Mouse (Mus musculus) testis, postnatal 10 days (tissue): ENCODE results near the gene Lcn5.
A peak's percentile ranks its signal among the peaks of the same experiment; 100 is the strongest.

Experiments used
- DNase-seq: peaks from one replicate; pipeline ENCODE4 v3.0.0; 2021; ENCODE audit warnings: low spot score

Gene Lcn5

GRCm38 (mm10) chr2:25657652-25658051, at the start of gene Lcn5:
TSS of gene Lcn5 (plus strand) at chr2:25657952.
- no peak for DNase-seq

GRCm38 (mm10) chr2:25608671-25609070, 49.1 kb upstream of the Lcn5 start:
- DNase-seq, result no peak

DNA sequence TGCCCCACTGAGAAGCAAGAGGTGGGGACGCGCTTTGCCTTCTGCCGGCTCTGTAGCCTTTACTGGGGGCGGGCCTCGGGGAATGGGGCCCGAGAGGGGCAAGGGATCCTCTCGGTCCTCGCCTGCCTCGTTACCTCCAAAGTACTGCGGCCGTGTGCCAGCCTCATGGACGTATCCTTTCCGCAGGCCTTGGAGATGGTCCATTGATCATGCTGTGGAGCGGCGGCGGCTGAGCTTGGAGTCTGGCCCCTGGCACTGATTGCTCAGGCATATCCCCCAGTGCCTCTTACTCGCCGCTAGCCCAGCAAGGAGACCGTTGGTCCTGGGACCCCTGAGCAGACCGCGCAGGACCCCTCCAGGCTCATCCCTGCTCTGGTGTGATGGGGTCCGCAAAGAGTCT, 41.4 kb upstream of the Lcn5 start:
- DNase-seq, result no peak

- DNase-seq, result no peak
Observed at GRCm38 (mm10) chr2:25617578-25617977, 40.2 kb upstream of the Lcn5 start, which contains the start of gene Ccdc183. TSS of gene Ccdc183 (minus strand) at chr2:25617678.

DNA sequence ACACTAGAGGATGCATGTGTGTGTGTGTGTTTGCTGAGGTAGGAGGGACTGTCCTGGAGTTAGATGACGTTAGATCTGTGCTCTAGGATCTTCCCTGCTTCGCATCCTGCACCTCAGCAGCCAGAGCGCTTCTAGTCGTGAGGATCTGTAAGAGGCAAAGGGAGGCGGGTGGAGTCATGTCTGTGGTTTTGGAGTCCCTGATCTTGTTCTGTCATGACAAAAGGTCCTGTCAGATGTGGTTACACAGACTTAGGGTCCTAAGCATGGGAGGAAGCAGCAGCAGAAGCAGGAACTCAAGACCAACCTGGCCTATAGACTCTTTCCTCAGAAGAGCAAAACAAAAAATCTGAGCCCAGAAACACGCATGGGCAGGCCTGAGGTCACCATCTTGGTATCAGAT, 37.4 kb upstream of the Lcn5 start:
- DNase-seq, result no peak

GRCm38 (mm10) chr2:25620852-25621228, 36.9 kb upstream of the Lcn5 start:
- DNase-seq, result no peak

DNA sequence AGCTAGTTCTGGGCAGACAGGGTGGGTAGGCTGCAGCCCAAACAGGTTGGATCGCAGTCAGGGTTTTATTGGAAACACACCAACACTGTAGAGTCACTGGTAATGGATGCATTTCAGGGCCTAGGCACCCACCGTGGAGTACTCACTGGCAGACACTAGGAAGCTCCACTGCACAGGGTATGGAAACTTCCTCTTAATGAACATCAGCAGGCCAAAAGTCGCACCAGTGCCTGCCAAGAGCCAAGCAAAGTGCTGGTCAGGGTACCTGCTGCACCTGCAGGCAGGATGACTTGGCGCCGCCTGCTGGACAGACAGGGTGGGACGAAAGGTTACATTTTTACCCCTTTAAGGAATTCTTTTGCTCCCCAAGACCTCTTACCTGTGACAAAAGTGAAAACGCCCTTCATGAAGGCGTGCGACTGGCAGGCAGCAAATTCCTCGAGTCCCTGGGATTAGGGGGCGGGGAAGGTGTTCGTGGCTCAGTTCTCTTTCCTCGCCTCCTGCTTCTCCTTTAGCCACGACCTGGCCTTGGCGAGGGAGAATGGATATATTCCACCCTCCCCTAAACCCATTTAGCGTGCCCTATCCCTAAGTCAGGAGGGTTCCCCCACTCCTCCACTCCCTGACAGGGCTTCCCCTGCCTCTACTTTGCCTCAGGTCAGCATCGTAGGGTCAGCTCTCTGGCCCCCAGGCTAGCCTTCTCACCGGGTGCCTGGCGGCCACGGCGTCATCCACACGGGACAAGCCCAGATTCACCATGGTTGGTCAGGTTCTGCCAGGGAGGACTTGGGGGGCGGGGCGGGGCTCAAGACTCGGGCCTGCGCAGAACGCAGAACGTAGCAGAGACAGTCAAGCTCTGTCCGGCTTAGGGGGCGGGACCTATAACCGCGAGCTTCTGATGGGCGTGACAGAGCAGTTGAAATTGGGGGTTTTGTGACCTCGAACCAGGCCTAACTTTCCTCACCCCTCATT, 36.2 kb upstream of the Lcn5 start, which contains the start of gene Tmem141:
Gene Tmem141, minus strand, starts transcription at position 777 of the 972 bp plus-strand sequence.
- DNase-seq, result peak; percentile 96

DNA sequence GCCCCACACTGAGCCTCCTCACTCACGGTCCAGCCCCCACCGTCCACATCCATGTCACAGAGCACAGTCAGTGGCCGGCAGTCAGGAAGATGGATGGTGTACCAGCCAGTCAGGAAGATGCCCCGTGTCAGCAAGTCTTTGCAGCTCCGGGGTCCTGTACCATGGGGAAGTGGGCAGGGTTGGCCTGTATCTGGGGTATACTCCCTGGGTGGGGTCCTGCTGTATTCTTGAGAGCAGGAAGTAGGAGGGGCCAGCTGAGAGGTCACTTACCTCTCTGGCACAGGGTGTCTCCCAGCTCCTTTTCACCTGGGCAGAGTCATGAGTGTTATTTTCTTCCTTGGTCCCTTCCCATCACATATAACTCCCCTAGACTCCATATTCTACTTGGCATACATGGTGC, 31.8 kb upstream of the Lcn5 start:
- DNase-seq, result no peak

DNA sequence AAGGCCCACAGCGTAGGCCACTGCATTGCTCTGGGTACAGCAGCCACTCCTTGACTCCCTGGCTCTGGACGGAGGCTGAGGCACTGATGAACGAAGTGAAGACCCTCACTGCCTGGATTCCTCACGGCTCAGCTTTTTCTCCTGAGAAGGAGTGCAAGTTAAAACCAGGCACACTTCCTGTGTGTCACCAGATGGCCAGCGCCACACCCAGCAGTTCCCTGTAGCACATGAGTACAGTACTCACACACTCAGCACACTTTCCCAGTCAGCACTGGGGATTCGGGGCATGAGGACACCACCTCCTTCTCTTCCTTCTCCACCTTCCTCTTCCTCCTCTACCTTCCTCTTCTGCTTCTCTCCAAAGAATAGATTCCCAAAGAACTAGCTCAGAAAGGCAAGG, 29.9 kb upstream of the Lcn5 start, which contains the start of gene Fcna:
Gene Fcna, minus strand, starts transcription at position 220 of the 400 bp plus-strand sequence.
- no peak for DNase-seq

DNA sequence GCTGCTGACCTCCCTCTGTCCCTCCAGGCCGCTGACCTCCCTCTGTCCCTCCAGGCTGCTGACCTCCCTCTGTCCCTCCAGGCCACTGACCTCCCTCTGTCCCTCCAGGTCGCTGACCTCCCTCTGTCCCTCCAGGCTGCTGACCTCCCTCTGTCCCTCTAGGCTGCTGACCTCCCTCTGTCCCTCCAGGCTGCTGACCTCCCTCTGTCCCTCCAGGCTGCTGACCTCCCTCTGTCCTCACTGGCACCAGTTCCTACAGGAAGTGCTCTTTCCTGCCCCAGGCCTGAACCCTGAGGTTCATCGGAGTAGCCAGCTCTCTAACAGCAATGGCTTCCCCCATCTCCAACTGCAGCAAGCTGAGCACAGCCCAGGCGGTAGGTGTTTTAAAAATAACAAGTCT, 29.0 kb upstream of the Lcn5 start:
- no peak for DNase-seq

- DNase-seq, result no peak
Observed at GRCm38 (mm10) chr2:25633616-25634015, 24.1 kb upstream of the Lcn5 start.

DNA sequence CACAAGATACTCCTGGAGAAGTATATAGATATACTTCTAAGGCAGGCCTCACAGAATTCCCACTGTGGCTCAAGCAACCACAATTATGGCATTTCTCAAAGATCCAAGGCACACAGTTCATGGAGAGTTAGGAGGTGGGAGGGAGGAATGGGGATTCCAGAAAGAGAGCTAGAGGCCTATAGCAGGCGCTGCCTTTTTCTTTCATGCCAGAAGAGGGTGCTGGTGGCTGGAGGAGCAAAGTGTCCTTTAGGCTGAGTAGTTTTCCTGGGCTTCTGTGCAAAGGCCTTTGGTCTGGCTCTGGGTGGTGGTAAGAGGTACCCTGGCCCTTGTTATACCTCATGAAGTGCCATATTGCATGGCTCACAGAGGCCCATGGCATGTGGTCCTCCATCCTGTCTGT, 23.7 kb upstream of the Lcn5 start:
- DNase-seq, result no peak

DNA sequence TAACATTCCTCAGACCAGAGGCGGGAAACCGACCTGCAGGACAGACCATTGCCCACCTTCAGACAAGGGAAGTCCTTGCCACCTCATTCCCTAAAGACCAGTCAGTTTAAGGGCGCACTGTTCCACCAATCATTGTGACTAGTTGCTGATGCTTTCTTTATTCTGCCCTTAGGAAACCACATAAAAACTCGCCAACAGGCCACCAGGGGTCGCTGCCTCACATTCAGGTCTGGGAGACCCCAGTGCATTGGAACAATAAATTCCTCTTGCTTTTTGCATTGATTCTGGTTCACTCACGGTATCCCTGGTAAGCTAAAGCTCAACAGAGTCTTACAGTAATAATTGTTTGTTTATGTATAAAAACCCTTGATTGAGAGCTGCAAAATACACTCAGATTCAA, 17.9 kb upstream of the Lcn5 start:
- peak; percentile 82 for DNase-seq

GRCm38 (mm10) chr2:25652902-25653301, 4.8 kb upstream of the Lcn5 start, which contains the start of gene Lcn8:
TSS of gene Lcn8 (plus strand) at chr2:25653120.
- no peak for DNase-seq

DNA sequence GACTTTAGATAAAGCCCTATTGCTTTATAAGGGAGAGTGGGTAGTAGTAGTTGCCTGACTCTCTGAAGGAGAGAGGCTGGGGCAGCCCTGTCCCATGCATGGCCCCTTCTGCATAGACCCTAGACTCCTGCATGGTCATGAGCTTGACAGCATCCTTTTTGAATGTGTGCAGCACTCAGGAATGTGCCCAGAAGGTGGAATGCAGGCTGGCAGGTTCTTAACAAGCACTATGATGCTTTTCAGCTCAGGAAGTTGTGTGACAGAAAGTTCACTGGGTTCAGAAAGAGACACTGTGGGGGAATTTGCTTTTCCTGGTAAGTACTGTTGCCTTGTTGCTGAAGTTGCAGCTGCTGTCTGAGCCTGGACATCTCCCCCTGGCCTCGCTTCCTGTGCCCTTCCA, 3.2 kb upstream of the Lcn5 start:
- no peak for DNase-seq

DNA sequence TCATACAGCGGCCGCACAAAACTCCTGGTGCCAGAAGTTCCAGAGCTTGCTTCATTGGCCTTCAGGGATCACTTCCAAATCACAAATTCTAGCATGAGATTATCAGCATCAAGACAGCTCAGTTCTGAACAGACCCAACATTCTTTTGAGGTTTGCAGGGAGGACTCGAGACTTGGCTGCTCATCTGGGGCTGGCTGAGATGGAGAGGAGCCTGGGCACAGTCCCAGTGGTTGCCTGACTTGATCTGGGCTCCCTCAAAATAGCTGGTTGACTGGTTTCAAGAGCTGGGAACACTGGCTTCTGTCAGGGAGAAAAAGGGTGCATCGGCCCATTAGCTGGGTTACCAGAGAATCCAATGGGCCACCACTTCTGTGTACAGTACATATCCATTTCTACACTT, 1.1 kb upstream of the Lcn5 start:
- no peak for DNase-seq

DNA sequence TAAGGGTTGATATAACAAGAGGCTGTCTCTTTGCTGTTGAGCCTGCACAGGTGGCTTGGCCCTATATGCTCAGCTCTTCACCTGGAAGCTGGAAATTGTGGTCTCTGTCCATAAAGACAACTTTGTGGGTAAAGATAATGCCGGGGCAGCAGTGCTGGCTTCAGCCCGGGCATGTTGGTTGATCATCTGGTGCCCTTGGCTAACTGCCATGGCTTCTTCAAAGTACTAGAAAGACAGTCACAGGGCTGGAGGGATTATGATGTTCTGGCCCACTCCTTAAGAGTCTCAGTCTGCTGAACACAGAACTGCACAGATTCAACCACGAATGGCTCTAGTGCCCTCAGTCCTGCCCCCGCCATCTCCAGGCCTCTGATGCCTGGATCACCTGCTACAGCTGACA, 506 bp upstream of the Lcn5 start:
- DNase-seq, result no peak

- no peak for DNase-seq
Observed at GRCm38 (mm10) chr2:25660279-25660678, 2.5 kb downstream of the Lcn5 start.

- DNase-seq, result no peak
Observed at GRCm38 (mm10) chr2:25661245-25661970, 3.7 kb downstream of the Lcn5 start.

- DNase-seq, result peak; percentile 86
Observed at GRCm38 (mm10) chr2:25663511-25663910, 5.8 kb downstream of the Lcn5 start.

- no peak for DNase-seq
Observed at GRCm38 (mm10) chr2:25664125-25664524, 6.4 kb downstream of the Lcn5 start.

- DNase-seq, result no peak
Observed at GRCm38 (mm10) chr2:25666516-25666915, 8.8 kb downstream of the Lcn5 start.

DNA sequence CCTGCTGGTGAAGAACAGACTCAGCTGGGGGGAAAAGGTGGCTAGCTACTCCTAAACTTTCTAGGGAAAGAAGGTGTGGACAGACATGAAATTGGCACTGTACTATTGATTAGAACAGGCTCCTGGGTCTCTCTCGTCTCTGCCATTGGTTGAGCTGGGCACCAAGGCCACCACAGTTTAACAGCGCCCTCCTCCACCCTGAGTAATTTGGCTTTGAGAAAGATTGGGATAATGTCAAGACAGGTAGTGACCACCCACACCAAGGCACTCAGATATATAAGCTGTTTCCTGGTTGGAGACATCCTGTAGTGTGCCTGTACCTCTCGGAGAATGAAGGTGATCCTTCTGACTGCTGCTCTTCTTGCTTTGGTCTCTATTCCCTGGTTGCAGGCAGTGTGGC, 18.7 kb downstream of the Lcn5 start, which contains the start of gene Lcn6:
Gene Lcn6, plus strand, starts transcription at position 301 of the 400 bp plus-strand sequence.
- no peak for DNase-seq
